Mouse (Mus musculus): ENCODE data around the gene Topaz1. TPM values are rescaled to one million over a fixed set of nuclear protein-coding genes. Genes with fewer than 3 reads are reported as not detected.

The Topaz1 gene
- total RNA-seq, 1 experiment from 2014 or later, result not detected

Other genes with a start within 250 kb of the Topaz1 start
- gene Tcaim, start 58.2 kb downstream of the Topaz1 start, total RNA-seq (2017), result 11.8 and 13.2 TPM in 2 replicates
- not detected in 2 replicates for gene Gm35549, start 96.7 kb downstream of the Topaz1 start, total RNA-seq (2017)
- 91.8 and 114 TPM in 2 replicates for gene Zfp445, start 118.7 kb downstream of the Topaz1 start, total RNA-seq (2017)
- 5.1 and 7.5 TPM in 2 replicates for gene Zkscan7, start 138.3 kb downstream of the Topaz1 start, total RNA-seq (2017)
- gene Zfp105, start 175.7 kb downstream of the Topaz1 start, total RNA-seq (2017), result 1.9 TPM in 1 of 2 replicates, not detected in the other
- gene 1110059G10Rik, start 203.7 kb downstream of the Topaz1 start, total RNA-seq (2017), result 33.7 and 35.9 TPM in 2 replicates
- 192 and 228 TPM in 2 replicates for gene Kif15, start 203.7 kb downstream of the Topaz1 start, total RNA-seq (2017)